Mouse (Mus musculus): ENCODE measurements around the gene Cys1.
A peak's percentile ranks its signal among the peaks of the same experiment; 100 is the strongest.
"Not testable (repeated sequence)": the region's sequence is repeated elsewhere in the genome, so short reads cannot be mapped to it uniquely, and the experiment has no call there.

Gene Cys1

GRCm38 (mm10) chr12:24645901-24646300 is 35.7 kb downstream of the Cys1 start:
- no peak for DNase-seq (ENCODE audit: low read depth, low spot score)

- DNase-seq (ENCODE audit: low read depth, low spot score): peak; percentile 44
These were observed 37.5 kb downstream of the Cys1 start for GRCm38 (mm10) chr12:24644125-24644571.

- DNase-seq (ENCODE audit: low read depth, low spot score): no peak
These were observed 39.2 kb downstream of the Cys1 start for GRCm38 (mm10) chr12:24642370-24642802.

GRCm38 (mm10) chr12:24638787-24639186 is 42.8 kb downstream of the Cys1 start:
- DNase-seq (ENCODE audit: low read depth, low spot score): not testable (repeated sequence)

- DNase-seq (ENCODE audit: low read depth, low spot score): peak; percentile 17
These were observed 47.0 kb downstream of the Cys1 start for GRCm38 (mm10) chr12:24634648-24635047.

GRCm38 (mm10) chr12:24634212-24634611 is 47.4 kb downstream of the Cys1 start:
- no peak for DNase-seq (ENCODE audit: low read depth, low spot score)

GRCm38 (mm10) chr12:24633753-24634191 is 47.8 kb downstream of the Cys1 start:
- no peak for DNase-seq (ENCODE audit: low read depth, low spot score)

GRCm38 (mm10) chr12:24632404-24632803 is 49.2 kb downstream of the Cys1 start:
- no peak for DNase-seq (ENCODE audit: low read depth, low spot score)

GRCm38 (mm10) chr12:24630220-24630619 is 51.4 kb downstream of the Cys1 start:
- peak; percentile 56 for DNase-seq (ENCODE audit: low read depth, low spot score)

- DNase-seq (ENCODE audit: low read depth, low spot score): no peak
These were observed 54.4 kb downstream of the Cys1 start for GRCm38 (mm10) chr12:24627215-24627614.

GRCm38 (mm10) chr12:24626401-24626800 is 55.2 kb downstream of the Cys1 start:
- DNase-seq (ENCODE audit: low read depth, low spot score): no peak

GRCm38 (mm10) chr12:24623486-24624251 is 57.9 kb downstream of the Cys1 start:
- DNase-seq (ENCODE audit: low read depth, low spot score): no peak

GRCm38 (mm10) chr12:24619436-24619835 is 62.2 kb downstream of the Cys1 start:
- DNase-seq (ENCODE audit: low read depth, low spot score): no peak

Measured in A20 (cell line).